Mouse (Mus musculus) liver, embryonic 14.5 days (tissue): ENCODE measurements at regions not wholly inside any gene's neighbourhood (a gene's known extent, or its start where the extent isn't known, plus 50 kb on each side); places are given as distances from the start of the nearest gene placed in this dataset.

Source experiments
- CTCF ChIP-seq: IDR thresholded peaks from 2 replicates; pipeline ENCODE4 v1.5.1; 2016; ENCODE audit warnings: antibody characterized with exemption, low read depth, control low read depth
- EP300 ChIP-seq: IDR thresholded peaks from 2 replicates; pipeline ENCODE4 v1.6.1; 2016; ENCODE audit warnings: antibody characterized with exemption, low read depth

DNA sequence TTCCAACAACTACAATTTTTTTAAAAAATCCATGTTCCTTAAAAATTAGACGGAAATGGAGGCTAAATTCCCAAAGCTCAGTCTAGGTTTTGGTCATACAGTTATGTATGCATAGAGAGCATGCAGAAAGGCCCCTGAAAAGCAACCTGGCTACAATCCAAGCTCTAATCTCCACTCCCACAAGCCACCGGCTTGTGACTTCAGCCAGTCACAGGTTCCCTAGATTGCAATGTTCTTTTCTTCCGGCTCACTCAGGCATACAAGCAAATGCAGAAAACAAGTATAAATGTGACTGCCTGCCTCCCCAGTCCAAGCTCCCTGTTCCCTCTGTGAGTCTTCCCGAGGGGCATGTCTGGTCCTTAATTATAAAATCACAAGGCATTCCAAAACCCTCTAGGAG is 171.2 kb upstream of the Pou3f3 start:
- TF ChIP-seq CTCF (no peak), EP300 (no peak)
